Mouse (Mus musculus) urinary bladder, postnatal 25 days (tissue): ENCODE data around the gene Pum1.
"Not testable (repeated sequence)": the region's sequence is repeated elsewhere in the genome, so short reads cannot be mapped to it uniquely, and the experiment has no call there.

Experiments
- DNase-seq: peaks from one replicate; pipeline ENCODE4 v3.0.0; 2022; ENCODE audit warnings: low spot score

The Pum1 gene

GRCm38 (mm10) chr4:130668991-130669390 is 5.9 kb downstream of the Pum1 start:
- DNase-seq, result no peak

DNA sequence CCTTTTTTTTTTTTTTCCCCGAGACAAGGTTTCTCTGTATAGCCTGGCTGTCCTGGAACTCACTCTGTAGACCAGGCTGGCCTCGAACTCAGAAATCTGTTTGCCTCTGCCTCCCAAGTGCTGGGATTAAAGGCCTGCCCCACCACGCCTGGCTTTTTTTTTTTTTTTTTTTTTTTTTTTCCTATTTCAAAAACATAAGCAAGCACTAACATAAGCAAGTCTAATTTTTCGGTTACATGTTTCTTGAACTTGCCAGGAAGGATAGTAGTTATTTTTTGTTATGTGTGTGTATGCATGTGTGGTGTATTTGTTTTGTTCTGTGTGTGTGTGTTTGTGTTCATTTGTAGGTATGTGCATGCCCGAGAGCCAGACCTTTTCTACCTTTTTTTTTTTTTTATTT is 6.9 kb downstream of the Pum1 start:
- DNase-seq, result not testable (repeated sequence)

DNA sequence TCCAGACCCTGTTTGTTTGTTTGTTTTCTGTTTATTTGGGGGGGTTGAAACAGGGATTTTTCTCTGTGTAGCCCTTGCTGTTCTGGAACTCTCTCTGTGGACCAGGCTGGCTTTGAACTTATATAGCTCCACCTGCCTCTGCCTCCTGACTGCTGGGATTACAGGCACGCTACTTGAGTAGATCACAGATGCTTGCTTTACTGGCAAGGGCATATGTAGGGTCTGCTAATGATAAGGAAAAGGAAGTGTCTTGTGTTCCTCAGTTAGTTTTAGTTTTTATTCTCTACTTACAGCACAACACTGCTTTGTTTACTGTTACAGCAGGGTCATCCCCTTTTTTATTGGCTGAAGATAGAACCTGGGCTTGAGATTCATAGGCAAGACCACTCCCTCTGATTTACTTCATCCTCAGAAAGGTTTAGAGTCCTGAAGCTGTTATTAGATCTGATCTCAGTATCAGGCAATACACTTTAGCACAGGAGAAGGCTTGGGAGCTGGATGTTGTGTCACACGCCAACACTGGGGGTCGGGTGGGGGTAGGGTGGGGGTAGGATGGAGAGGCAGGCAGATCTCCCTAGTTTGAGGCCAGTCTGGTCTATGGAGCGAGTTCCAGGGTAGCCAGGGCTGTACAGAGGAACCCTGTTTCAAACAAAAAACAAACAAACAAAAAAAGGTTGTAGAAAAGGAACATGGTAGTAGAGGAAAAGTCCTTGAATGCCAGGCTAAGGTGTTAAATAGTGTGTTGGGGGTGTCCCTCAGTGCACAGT is 8.1 kb downstream of the Pum1 start:
- no peak for DNase-seq

- no peak for DNase-seq
Measured at GRCm38 (mm10) chr4:130672161-130672560, 9.0 kb downstream of the Pum1 start.

- DNase-seq, result no peak
Measured at GRCm38 (mm10) chr4:130676746-130677145, 13.6 kb downstream of the Pum1 start.

GRCm38 (mm10) chr4:130678149-130678548 is 15.0 kb downstream of the Pum1 start:
- no peak for DNase-seq

DNA sequence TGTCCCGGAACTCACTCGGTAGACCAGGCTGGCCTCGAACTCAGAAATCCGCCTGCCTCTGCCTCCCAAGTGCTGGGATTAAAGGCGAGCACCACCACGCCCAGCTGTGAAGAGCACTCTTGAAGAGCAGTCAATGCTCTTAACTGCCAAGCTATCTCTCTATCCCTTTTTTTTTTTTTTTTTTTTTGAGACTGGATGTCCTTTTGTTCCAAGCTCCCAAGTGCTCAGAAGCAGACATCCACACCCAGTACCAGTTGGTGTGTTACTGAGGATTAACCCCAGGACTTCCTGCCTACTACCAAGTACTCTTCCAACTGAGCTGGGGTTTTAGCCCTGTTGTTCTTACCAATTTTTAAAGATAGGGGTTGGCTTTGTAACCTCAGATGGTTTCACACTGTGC is 17.6 kb downstream of the Pum1 start:
- DNase-seq, result no peak

GRCm38 (mm10) chr4:130683051-130683450 is 19.9 kb downstream of the Pum1 start:
- not testable (repeated sequence) for DNase-seq

- no peak for DNase-seq
Measured at GRCm38 (mm10) chr4:130693936-130694335, 30.8 kb downstream of the Pum1 start.

- DNase-seq, result no peak
Measured at GRCm38 (mm10) chr4:130694982-130695381, 31.9 kb downstream of the Pum1 start.

GRCm38 (mm10) chr4:130701061-130701460 is 37.9 kb downstream of the Pum1 start:
- DNase-seq, result no peak

DNA sequence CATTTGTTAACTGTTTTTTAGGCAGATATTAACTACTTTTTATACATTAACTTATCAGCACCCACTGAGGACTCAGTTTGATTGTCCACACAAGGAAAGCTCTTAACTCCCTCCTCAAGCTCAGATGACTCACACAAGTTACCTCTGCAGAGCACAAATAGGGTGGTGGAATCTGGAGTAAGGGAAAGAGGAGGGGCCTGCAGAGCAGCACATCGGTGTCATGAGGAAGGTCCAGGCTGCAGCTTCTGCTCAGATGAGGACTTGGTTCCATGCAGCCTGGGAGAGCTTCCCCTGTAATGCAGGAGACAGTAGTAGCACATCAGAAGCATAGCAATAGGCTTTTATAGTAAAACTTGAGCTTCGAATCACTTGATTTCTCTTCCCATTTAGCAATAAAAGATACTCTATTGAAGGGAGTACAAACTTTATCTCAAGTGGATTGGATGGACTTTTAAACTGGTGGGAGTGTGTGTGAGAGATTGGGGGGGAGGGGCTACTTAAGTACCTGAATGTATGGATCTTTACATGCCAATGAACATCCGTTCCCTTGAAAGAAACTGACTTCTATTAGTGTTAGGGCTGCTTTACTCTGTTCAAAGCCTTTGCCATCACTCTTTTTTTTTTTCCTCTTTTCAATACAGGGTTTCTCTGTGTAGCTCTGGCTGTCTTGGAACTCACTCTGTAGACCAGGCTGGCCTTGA is 39.9 kb downstream of the Pum1 start:
- no peak for DNase-seq

DNA sequence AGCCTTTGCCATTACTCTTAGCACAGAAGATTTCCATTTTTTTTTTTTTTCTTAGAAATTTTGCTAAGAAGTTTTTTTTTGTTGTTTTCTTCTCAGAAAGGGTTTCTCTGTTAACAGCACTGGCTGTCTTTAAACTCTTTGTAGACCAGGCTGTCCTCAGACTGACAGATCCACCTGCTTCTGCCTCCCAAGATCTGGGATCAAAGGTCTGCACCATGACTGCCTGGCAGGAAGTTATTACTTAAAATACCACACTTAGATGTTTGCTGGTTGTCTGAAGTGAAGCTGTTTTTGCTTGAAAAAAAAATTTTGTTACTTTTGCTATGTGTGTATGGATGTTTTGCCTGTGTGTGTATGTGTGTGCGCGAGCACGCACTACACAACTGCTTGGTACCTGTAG is 40.5 kb downstream of the Pum1 start:
- DNase-seq, result no peak

- no peak for DNase-seq
Measured at GRCm38 (mm10) chr4:130704615-130705014, 41.5 kb downstream of the Pum1 start.

- no peak for DNase-seq
Measured at GRCm38 (mm10) chr4:130706215-130707000, 43.3 kb downstream of the Pum1 start.

GRCm38 (mm10) chr4:130711353-130711848 is 48.3 kb downstream of the Pum1 start:
- DNase-seq, result no peak

DNA sequence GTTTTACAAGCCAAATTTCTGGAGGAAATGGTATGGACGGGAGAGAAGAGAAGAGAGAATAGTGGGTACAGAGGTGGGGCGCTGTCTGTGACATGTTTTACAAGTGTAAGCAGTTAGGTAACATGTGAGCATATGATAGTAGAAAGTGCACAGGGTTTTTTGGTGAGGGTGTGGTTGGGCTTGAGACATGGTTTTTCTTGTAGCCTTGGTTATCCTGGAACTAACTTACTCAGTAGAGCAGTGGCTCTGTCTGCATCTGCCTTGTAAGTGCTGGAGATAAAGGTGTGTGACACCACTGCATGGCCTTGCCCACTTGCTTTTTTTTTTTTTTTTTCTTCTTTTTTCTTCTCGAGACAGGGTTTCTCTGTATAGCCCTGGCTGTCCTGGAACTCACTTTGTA is 49.2 kb downstream of the Pum1 start:
- no peak for DNase-seq

GRCm38 (mm10) chr4:130713430-130713829 is 50.3 kb downstream of the Pum1 start:
- no peak for DNase-seq

GRCm38 (mm10) chr4:130715126-130715525 is 52.0 kb downstream of the Pum1 start:
- no peak for DNase-seq

DNA sequence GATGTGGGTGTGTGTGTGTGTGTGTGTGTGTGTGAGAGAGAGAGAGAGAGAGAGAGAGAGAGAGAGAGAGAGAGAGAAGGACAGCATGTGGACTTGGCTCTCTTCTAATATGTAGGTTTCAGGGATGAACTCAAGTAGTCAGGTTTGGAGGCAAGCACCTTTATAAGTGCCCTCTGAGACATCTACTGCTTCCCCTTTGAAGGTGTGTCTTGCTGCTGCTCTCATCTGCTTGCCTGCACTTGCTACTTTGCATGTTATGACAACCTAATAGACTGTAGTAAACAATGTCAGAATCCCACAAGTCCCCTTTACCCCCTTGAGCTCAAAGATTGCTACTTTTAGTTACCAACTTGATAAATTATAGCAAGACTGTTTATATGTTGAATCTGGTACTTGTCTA is 52.5 kb downstream of the Pum1 start:
- no peak for DNase-seq

- no peak for DNase-seq
Measured at GRCm38 (mm10) chr4:130719348-130719747, 56.2 kb downstream of the Pum1 start.

DNA sequence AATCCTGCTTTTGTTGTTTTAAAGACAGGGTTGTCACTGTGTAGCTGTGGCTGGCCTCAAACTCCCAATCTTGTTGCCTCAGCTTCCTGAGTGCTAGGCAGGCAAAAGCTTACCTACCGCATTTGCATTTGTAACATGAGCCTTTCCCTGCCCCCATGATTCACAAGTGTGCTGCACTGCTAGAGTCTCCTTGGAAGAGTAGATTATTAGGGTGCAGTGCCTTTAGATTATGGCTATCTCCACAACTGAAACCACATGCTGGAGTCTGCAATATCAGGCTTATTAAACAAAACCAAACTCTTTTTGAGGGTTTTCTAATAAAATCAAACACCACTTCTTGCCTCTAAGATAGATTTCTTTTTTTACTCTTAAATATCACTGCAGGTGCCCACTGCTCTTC is 59.5 kb downstream of the Pum1 start:
- no peak for DNase-seq

GRCm38 (mm10) chr4:130726118-130726517 is 63.0 kb downstream of the Pum1 start:
- DNase-seq, result no peak
